ENCODE assay signal across 14 mouse cellular contexts in genomic region chr2:141234306-141234705, GRCm38 (mm10).
DNase-seq lines count a peak whose midpoint lies in the region; ATAC-seq and TF ChIP-seq lines count a peak whose summit lies in the region.
"Had no signal": no experiment of that assay in that cellular context is flagged by ENCODE, and none has a peak within 500 bp of the region (broad histone marks: within the 10 kb centered on the region; RNA-seq: fewer than 3 reads in every experiment).

No protein-coding gene starts in this region.

- H3K27me3 ChIP-seq in embryonic facial prominence, embryonic 10.5 days (replicated peaks; ENCODE audit: low read depth, poor library complexity, severe bottlenecking) = no peaks in the 10 kb centered on the region
- H3K27me3 ChIP-seq in limb, embryonic 12.5 days = no peaks in the 10 kb centered on the region
- H3K27me3 ChIP-seq: heart, embryonic 15.5 days; neural tube, embryonic 12.5 days had no signal

- H3K27ac ChIP-seq in embryonic facial prominence, embryonic 10.5 days (replicated peaks) = peak overlapping the region; percentile 79
- peak overlapping the region; percentile 80 for H3K27ac ChIP-seq in limb, embryonic 12.5 days
- H3K27ac ChIP-seq: heart, embryonic 15.5 days; layer of hippocampus, adult 2 months; neural tube, embryonic 12.5 days had no signal

- no peak for TF ChIP-seq CTCF in brain, embryonic 14.5 days (IDR thresholded peaks at IDR 0.05; ENCODE audit: borderline replicate concordance, extremely low read depth, insufficient read depth, insufficient read length)

- 24% methylated on average over 8 of the region's 8 CpGs for WGBS in embryonic facial prominence, embryonic 10.5 days
- WGBS in limb, embryonic 12.5 days = 20% methylated on average over 8 of the region's 8 CpGs

- no peaks in the 10 kb centered on the region for H3K9me3 ChIP-seq in embryonic facial prominence, embryonic 10.5 days
- no peaks in the 10 kb centered on the region for H3K9me3 ChIP-seq in limb, embryonic 12.5 days
- H3K9me3 ChIP-seq: heart, embryonic 15.5 days; neural tube, embryonic 12.5 days had no signal

- DNase-seq in kidney, postnatal 4 days = peak; percentile 2 to 3
- DNase-seq in kidney, adult 11 months = no peak
- peak; percentile 12 for DNase-seq in brain, embryonic 14.5 days (ENCODE audit: low read depth)
- DNase-seq in embryonic facial prominence, embryonic 10.5 days (ENCODE audit: low spot score) = peak; percentile 79
- DNase-seq in right cerebral cortex, adult 18-20 months = no peak
- DNase-seq in right cerebral cortex, postnatal 36 days (ENCODE audit: low spot score in 2 of 2) = no peak
- DNase-seq: adrenal gland, postnatal 36 days; cerebellum, adult 11 months; liver, postnatal 0 days had no signal

- ATAC-seq in limb, embryonic 12.5 days (ENCODE audit: insufficient number of reproducible peaks, insufficient read depth, low FRiP score, low TSS enrichment, low read depth) = peak; percentile 75; the same call in 1 of the 2 replicates
- ATAC-seq: inflammation-experienced regulatory T-cells, adult 6 months; liver, postnatal 0 days had no signal

- peaks cover 49% of the 10 kb centered on the region for H3K4me1 ChIP-seq in embryonic facial prominence, embryonic 10.5 days
- peaks cover 49% of the 10 kb centered on the region for H3K4me1 ChIP-seq in limb, embryonic 12.5 days (replicated peaks)

- H3K36me3 ChIP-seq in embryonic facial prominence, embryonic 10.5 days (replicated peaks) = no peaks in the 10 kb centered on the region
- H3K36me3 ChIP-seq in limb, embryonic 12.5 days = no peaks in the 10 kb centered on the region
- H3K36me3 ChIP-seq: heart, embryonic 15.5 days; neural tube, embryonic 12.5 days had no signal

- TF ChIP-seq POLR2A in brain, embryonic 14.5 days (IDR thresholded peaks at IDR 0.05; ENCODE audit: borderline replicate concordance, extremely low read depth, insufficient read depth, insufficient read length, poor library complexity, severe bottlenecking) = no peak

- no peak overlapping the region for H3K4me3 ChIP-seq in embryonic facial prominence, embryonic 10.5 days
- H3K4me3 ChIP-seq in limb, embryonic 12.5 days (replicated peaks) = no peak overlapping the region
- H3K4me3 ChIP-seq: heart, embryonic 15.5 days; layer of hippocampus, adult 2 months; neural tube, embryonic 12.5 days had no signal

- no peak overlapping the region for H3K4me2 ChIP-seq in limb, embryonic 12.5 days
- H3K4me2 ChIP-seq: heart, embryonic 15.5 days; neural tube, embryonic 12.5 days had no signal

- H3K9ac ChIP-seq in limb, embryonic 12.5 days (replicated peaks) = no peak overlapping the region
- H3K9ac ChIP-seq: heart, embryonic 15.5 days; liver, postnatal 0 days; neural tube, embryonic 12.5 days had no signal

Comparison
In these comparisons a context has a peak if more than half of its experiments do, and no peak if none do; other contexts are left out.
1. DNase-seq: peak in kidney, postnatal 4 days (2 of 2), brain, embryonic 14.5 days (single experiment) and embryonic facial prominence, embryonic 10.5 days (single experiment); none in kidney, adult 11 months (single experiment), right cerebral cortex, adult 18-20 months (single experiment) and right cerebral cortex, postnatal 36 days (0 of 2).